In genomic region chr11:49260598-49261312, GRCm38 (mm10) we compare ENCODE assay signal across 11 mouse cellular contexts. TPM values are rescaled to one million over a fixed set of nuclear protein-coding genes. Genes with fewer than 3 reads are reported as not detected.
A peak's percentile ranks its signal among the peaks of the same experiment; 100 is the strongest.
DNase-seq lines count a peak whose midpoint lies in the region; TF ChIP-seq lines count a peak whose summit lies in the region.
"Had no signal": no experiment of that assay in that cellular context is flagged by ENCODE, and none has a peak within 500 bp of the region (broad histone marks: within the 10 kb centered on the region; RNA-seq: fewer than 3 reads in every experiment).

No protein-coding gene starts in this region.

- intact Hi-C loops in left cerebral cortex, adult 2 months (cut with DNase I): no loop called here

- TF ChIP-seq CTCF in layer of hippocampus, adult 2 months (conservative IDR thresholded peaks at IDR 0.05): no peak
- TF ChIP-seq CTCF in left cerebral cortex, adult 2 months (IDR thresholded peaks at IDR 0.05): no peak

- no peak for DNase-seq in layer of hippocampus, adult 2 months (ENCODE audit: low spot score in 2 of 2)
- DNase-seq in layer of hippocampus, postnatal 25 days (ENCODE audit: extremely low spot score in 1 of 2, low spot score in 1 of 2): no peak
- peak; percentile 88 for DNase-seq in adrenal gland, adult 8-10 months
- DNase-seq in heart, postnatal 4 days: peak; percentile 86
- DNase-seq in lung, postnatal 14 days: peak; percentile 43
- no peak for DNase-seq in retina, embryonic 14.5 days (ENCODE audit: low spot score)
- no peak for DNase-seq in left cerebral cortex, adult 2 months (ENCODE audit: extremely low spot score in 1 of 2, low spot score in 2 of 2)
- DNase-seq in left cerebral cortex, adult 11 months (ENCODE audit: low spot score): no peak
- DNase-seq: layer of hippocampus, adult 9-11 months; spleen, adult 18-20 months had no signal

- H3K4me3 ChIP-seq in layer of hippocampus, adult 2 months: no peak overlapping the region
- no peak overlapping the region for H3K4me3 ChIP-seq in left cerebral cortex, adult 2 months

- H3K27ac ChIP-seq in layer of hippocampus, adult 2 months: peak overlapping the region; percentile 44; the same call in 1 of the 2 replicates
- no peak overlapping the region for H3K27ac ChIP-seq in left cerebral cortex, adult 2 months

RNA-seq across cellular contexts. Expression of gene Mgat1, which starts 16.8 kb away (rescaled TPM):
- 10 to 100 TPM; 62.1 to 64.3 TPM for total RNA-seq in layer of hippocampus, adult 2 months (2021)
- 10 to 100 TPM; 54.4 to 57.0 TPM for total RNA-seq in layer of hippocampus, postnatal 25 days (2021)
- 100 to 1,000 TPM; 114 to 131 (median 124) TPM for total RNA-seq in adrenal gland, adult 8-10 months (2022)
- 10 to 100 TPM; 71.2 to 76.7 TPM for total RNA-seq in heart, postnatal 4 days (2021)
- total RNA-seq in left cerebral cortex, adult 2 months (2021): 10 to 100 TPM; 64.4 to 77.0 TPM

RNA-seq across cellular contexts. Expression of gene Olfr1393, which starts 17.3 kb away (rescaled TPM):
- not detected for total RNA-seq in layer of hippocampus, adult 2 months (2021)
- not detected for total RNA-seq in layer of hippocampus, postnatal 25 days (2021)
- not detected for total RNA-seq in adrenal gland, adult 8-10 months (2022)
- total RNA-seq in heart, postnatal 4 days (2021): under 1 TPM; 0.23 to 0.33 TPM
- total RNA-seq in left cerebral cortex, adult 2 months (2021): under 1 TPM; 0.11 to 0.33 TPM

RNA-seq across cellular contexts. Expression of gene Olfr1392, which starts 24.3 kb away (rescaled TPM):
- not detected for total RNA-seq in layer of hippocampus, adult 2 months (2021)
- not detected for total RNA-seq in layer of hippocampus, postnatal 25 days (2021)
- not detected for total RNA-seq in adrenal gland, adult 8-10 months (2022)
- under 1 TPM in 1 of 2 experiments, not detected in 1; 0.11 TPM for total RNA-seq in heart, postnatal 4 days (2021)
- not detected for total RNA-seq in left cerebral cortex, adult 2 months (2021)
- total RNA-seq: gastrocnemius, postnatal 4 days had no signal

RNA-seq across cellular contexts. Expression of gene Olfr10, which starts 43.8 kb away (rescaled TPM):
- total RNA-seq in layer of hippocampus, adult 2 months (2021): not detected
- total RNA-seq in layer of hippocampus, postnatal 25 days (2021): not detected
- total RNA-seq in adrenal gland, adult 8-10 months (2022): not detected
- total RNA-seq in heart, postnatal 4 days (2021): not detected
- not detected for total RNA-seq in left cerebral cortex, adult 2 months (2021)
- total RNA-seq: gastrocnemius, postnatal 4 days had no signal

RNA-seq across cellular contexts. Expression of gene Zfp62, which starts 57.7 kb away (rescaled TPM):
- 10 to 100 TPM; 46.7 to 51.2 TPM for total RNA-seq in layer of hippocampus, adult 2 months (2021)
- 10 to 100 TPM; 37.9 to 39.3 TPM for total RNA-seq in layer of hippocampus, postnatal 25 days (2021)
- total RNA-seq in adrenal gland, adult 8-10 months (2022): 10 to 100 TPM; 28.1 to 40.1 (median 36.2) TPM
- total RNA-seq in heart, postnatal 4 days (2021): 10 to 100 TPM; 37.2 to 37.7 TPM
- total RNA-seq in left cerebral cortex, adult 2 months (2021): 10 to 100 TPM; 53.1 to 58.1 TPM

Comparison
In these comparisons a context has a peak if more than half of its experiments do, and no peak if none do; other contexts are left out.
1. DNase-seq: peak in adrenal gland, adult 8-10 months (single experiment), heart, postnatal 4 days (single experiment) and lung, postnatal 14 days (single experiment); none in layer of hippocampus, adult 2 months (0 of 2), layer of hippocampus, postnatal 25 days (0 of 2), retina, embryonic 14.5 days (single experiment), left cerebral cortex, adult 2 months (0 of 2) and left cerebral cortex, adult 11 months (single experiment).